Mouse (Mus musculus) urinary bladder, postnatal 25 days (tissue): ENCODE results near the gene Olfr1308.

Experiments
- DNase-seq: peaks from one replicate; pipeline ENCODE4 v3.0.0; 2022; ENCODE audit warnings: low spot score

Olfr1308 gene

GRCm38 (mm10) chr2:111964844-111965243 is at the start of gene Olfr1308:
Olfr1308 (minus strand) TSS chr2:111964944.
- no peak for DNase-seq

GRCm38 (mm10) chr2:112012608-112013007 is 47.9 kb upstream of the Olfr1308 start, which contains the start of gene Olfr1310:
Olfr1310 (minus strand) TSS chr2:112012708.
- DNase-seq = no peak

- DNase-seq = no peak
These were observed 25.4 kb upstream of the Olfr1308 start, which contains the start of gene Olfr1309 for GRCm38 (mm10) chr2:111990181-111990580. Olfr1309 (minus strand) TSS chr2:111990281.

DNA sequence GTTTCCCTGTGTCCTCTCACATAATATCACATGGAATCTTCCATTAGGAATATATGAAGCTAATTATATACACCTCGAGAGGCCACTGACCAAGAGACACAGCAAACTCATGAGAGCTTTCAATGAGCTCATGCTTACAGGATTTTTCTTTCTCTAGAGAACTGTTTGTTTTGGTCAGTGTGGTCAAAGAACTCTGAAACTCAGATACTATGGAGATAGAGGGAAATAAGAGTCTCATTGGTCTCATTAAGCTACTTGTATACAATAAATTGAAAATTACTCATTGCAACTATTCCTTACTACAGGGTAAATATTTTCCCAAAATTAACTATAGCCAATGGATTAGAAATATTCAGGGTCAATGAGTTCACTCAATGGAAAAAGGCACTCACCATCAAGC is 15.4 kb downstream of the Olfr1308 start, which contains the start of gene Olfr1307:
TSS of gene Olfr1307 (minus strand) at position 101 of the 400 bp plus-strand sequence.
- DNase-seq = no peak

- no peak for DNase-seq
These were observed 48.6 kb downstream of the Olfr1308 start, which contains the start of gene Olfr1306 for GRCm38 (mm10) chr2:111916171-111916570. Olfr1306 (minus strand) TSS chr2:111916271.
